Mouse (Mus musculus) kidney, embryonic 15.5 days (tissue): ENCODE data around the gene Mospd3. TPM values are rescaled to one million over a fixed set of nuclear protein-coding genes. Genes with fewer than 3 reads are reported as not detected.

Experiments
- ATAC-seq: fragments of 200-750 bp; cut with Nextera tagmentation; replicated peaks from 2 replicates; pipeline ENCODE4 v1.8.0; 2017; ENCODE audit warnings: moderate TSS enrichment; ENCODE audit not compliant: low FRiP score
- H3K27ac ChIP-seq: fragments of 300-500 bp; sonication (generic); 2 replicates; pipeline ENCODE4 v1.5.1; 2015; ENCODE audit warnings: mild to moderate bottlenecking, inconsistent platforms
- H3K27me3 ChIP-seq: fragments of 300-500 bp; sonication (generic); 2 replicates; pipeline ENCODE4 v1.6.1; 2015; ENCODE audit warnings: inconsistent platforms
- H3K36me3 ChIP-seq: fragments of 300-500 bp; sonication (generic); 2 replicates; pipeline ENCODE4 v1.6.1; 2015; ENCODE audit warnings: inconsistent platforms
- H3K4me1 ChIP-seq: fragments of 300-500 bp; sonication (generic); 2 replicates; pipeline ENCODE4 v1.6.1; 2015; ENCODE audit warnings: inconsistent platforms
- H3K4me2 ChIP-seq: fragments of 300-500 bp; sonication (generic); 2 replicates; pipeline ENCODE4 v1.6.1; 2015; ENCODE audit warnings: moderate library complexity, mild to moderate bottlenecking, inconsistent platforms
- H3K4me3 ChIP-seq: fragments of 300-500 bp; sonication (generic); replicated peaks from 2 replicates; pipeline ENCODE4 v1.5.1; 2015; ENCODE audit warnings: mild to moderate bottlenecking, inconsistent platforms
- H3K9ac ChIP-seq: fragments of 300-500 bp; sonication (generic); 2 replicates; pipeline ENCODE4 v1.6.1; 2015; ENCODE audit warnings: mild to moderate bottlenecking, inconsistent platforms
- H3K9me3 ChIP-seq: fragments of 300-500 bp; sonication (generic); replicated peaks from 2 replicates; pipeline ENCODE4 v1.6.1; 2016; ENCODE audit warnings: inconsistent platforms
- WGBS: fragments of 180-500 bp; shearing (Covaris S2); methylation state at CpG from one replicate; pipeline ENCODE4 v1.1.7; 2015; ENCODE audit warnings: mixed read lengths; 5-methylcytosine and 5-hydroxymethylcytosine counted together
- polyA plus RNA-seq: library from polyadenylated mRNA; unstranded; fragments of >200 nt; fragmentation: Nextera tagmentation; extraction: Ambion mirVana; gene quantifications from 2 replicates; pipeline ENCODE4 v1.2.1, GENCODE M21; 2015

Mospd3 gene
- polyA plus RNA-seq, 1 experiment from 2014 or later, result 30.2 TPM

DNA sequence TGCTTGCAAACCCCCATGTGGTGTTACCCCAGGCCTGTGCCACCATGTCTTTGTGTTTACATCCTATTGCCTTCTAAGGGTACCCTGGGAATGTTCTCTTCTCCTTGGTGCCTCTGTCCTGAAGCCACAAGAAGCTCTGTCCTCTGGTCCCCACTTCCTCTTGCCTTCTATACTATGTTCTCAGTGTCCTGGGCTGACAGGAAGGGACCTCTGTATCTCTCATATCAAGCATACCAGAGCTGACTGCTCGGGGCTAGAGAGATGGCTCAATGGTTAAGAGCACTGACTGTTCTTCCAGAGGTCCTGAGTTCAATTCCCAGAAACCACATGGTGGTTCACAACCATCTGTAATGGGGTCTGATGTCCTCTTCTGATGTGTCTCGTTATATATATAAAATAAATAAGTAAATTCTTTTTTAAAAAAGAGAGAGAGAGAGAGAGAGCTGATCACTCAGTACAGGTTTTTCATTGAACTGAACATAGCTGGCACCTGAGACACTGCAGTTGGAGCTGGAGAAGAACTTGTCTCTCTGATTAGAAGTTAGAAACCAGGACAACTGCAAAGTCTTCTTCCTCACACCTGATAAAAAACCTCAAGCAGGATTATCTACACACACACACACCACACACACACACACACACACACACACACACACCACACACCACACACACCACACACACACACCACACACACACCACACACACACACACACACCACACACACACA lies 2.6 kb downstream of the Mospd3 start:
- Histone ChIP-seq H3K27me3 (no peaks in the 10 kb centered on the region), H3K4me1 (peaks cover 33% of the 10 kb centered on the region), H3K9ac (no peak overlapping the region), H3K36me3 (peaks cover 11% of the 10 kb centered on the region), H3K4me3 (no peak overlapping the region), H3K9me3 (no peaks in the 10 kb centered on the region), H3K4me2 (no peak overlapping the region), H3K27ac (no peak overlapping the region)
- ATAC-seq, result no peak
- WGBS, result 81% methylated on average over 2 of the region's 2 CpGs

DNA sequence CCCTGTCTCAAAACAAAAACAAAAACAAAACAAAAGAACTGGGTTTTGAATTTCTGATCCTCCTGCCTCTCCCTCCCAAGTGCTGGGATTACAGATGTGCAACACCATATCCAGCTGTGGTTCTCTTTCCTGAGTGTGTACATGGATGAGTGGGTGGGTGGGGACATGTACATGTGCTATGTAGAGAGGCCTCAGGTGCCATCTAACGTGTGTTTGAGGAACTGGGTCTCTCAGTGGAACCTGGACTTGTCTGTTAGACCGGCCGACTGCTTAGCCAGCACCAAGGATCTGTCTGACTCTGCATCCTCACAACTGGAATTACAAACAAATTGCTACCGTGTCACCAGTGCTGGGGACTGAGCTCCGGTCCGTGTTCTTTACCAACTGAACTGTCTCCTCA lies 3.2 kb downstream of the Mospd3 start:
- WGBS, result 93% methylated on average over 6 of the region's 6 CpGs
- peaks cover 27% of the 10 kb centered on the region for H3K4me1 ChIP-seq
- no peak overlapping the region for H3K27ac ChIP-seq

DNA sequence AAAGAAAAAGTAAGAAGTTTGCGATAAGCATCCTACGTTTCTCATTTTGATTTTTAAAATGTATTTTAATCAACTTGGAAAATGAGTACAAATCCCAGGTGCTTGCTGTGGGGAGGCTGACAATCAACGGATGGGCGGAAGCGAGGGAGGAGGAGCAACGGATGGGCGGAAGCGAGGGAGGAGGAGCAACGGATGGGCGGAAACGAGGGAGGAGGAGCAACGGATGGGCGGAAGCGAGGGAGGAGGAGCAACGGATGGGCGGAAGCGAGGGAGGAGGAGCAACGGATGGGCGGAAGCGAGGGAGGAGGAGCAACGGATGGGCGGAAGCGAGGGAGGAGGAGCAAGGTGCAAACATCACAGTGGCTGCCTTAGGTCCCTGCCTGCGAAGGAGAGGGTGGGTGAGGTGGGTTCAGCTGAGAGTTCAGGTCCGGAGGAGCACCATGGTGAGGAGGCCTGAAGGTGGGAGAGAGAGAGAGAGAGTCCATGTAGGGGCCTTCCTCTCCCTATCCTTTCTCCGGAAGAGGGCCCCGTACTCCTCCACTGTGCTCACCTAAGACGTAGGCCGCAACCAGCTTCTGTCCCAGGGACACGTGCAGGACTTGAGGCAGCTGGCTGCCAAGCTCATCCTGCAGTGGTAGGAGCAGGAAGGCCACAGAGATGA lies 4.1 kb downstream of the Mospd3 start:
- H3K4me2 ChIP-seq, result peak overlapping the region; percentile 48
- no peaks in the 10 kb centered on the region for H3K9me3 ChIP-seq
- WGBS, result 36% methylated on average over 26 of the region's 30 CpGs
- H3K27me3 ChIP-seq, result no peaks in the 10 kb centered on the region
- H3K4me1 ChIP-seq, result peaks cover 21% of the 10 kb centered on the region
- no peak for ATAC-seq
- peak overlapping the region; percentile 39; the same call in 1 of the 2 replicates for H3K27ac ChIP-seq
- H3K4me3 ChIP-seq, result peak overlapping the region; percentile 22; the same call in 1 of the 2 replicates
- H3K9ac ChIP-seq, result no peak overlapping the region
- H3K36me3 ChIP-seq, result peaks cover 11% of the 10 kb centered on the region

More for the DNA sequence above, 3.2 kb downstream of the Mospd3 start:
- H3K36me3 ChIP-seq, result peaks cover 11% of the 10 kb centered on the region
- H3K9me3 ChIP-seq, result no peaks in the 10 kb centered on the region
- H3K4me2 ChIP-seq, result no peak overlapping the region
- H3K27me3 ChIP-seq, result no peaks in the 10 kb centered on the region
- ATAC-seq, result no peak
- H3K9ac ChIP-seq, result no peak overlapping the region
- no peak overlapping the region for H3K4me3 ChIP-seq

DNA sequence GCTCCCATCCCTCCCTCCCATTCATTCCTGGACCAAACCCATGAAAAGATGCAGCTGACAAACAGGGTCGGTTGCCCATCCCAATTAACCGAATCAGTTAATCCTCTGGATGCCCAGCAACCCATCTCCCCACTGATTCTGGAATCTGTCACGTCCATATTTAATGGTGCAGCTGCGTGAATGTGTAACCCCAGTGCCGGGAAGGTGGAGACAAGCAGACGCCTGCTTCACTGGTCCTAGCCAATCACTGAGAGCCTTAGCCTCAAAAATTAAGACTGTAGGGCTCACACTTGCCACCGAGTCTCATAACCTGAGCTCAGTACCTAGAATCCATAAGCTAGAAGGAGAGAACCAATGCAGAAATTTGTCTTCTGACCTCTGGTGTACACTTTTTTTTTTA lies 4.9 kb downstream of the Mospd3 start:
- no peak overlapping the region for H3K4me3 ChIP-seq
- H3K27me3 ChIP-seq, result no peaks in the 10 kb centered on the region
- 84% methylated on average over 7 of the region's 7 CpGs for WGBS
- peaks cover 11% of the 10 kb centered on the region for H3K36me3 ChIP-seq
- peaks cover 19% of the 10 kb centered on the region for H3K4me1 ChIP-seq
- no peak for ATAC-seq
- H3K9ac ChIP-seq, result no peak overlapping the region
- no peak overlapping the region for H3K4me2 ChIP-seq
- no peaks in the 10 kb centered on the region for H3K9me3 ChIP-seq
- no peak overlapping the region for H3K27ac ChIP-seq

DNA sequence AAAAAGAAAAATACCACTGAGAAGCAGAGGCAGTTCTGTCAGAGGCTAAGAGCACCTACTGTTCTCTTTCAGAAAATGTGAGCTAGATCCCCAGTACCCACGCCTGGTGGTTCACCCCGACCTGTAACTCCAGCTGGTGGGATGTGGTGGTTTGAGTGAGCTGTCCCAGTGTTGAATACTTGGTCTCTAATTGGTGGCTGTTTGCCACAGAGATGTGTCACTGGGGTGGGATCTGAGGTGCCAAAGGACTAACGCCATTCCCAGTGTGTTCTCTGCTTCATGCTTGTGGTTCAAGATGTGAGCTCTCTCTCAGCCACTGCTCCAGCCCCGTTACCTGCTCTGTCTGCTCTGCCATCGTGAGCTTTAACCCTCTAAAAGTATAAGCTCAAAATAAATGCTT lies 10.4 kb downstream of the Mospd3 start:
- Histone ChIP-seq H3K27me3 (no peaks in the 10 kb centered on the region), H3K4me2 (no peak overlapping the region), H3K27ac (no peak overlapping the region), H3K36me3 (no peaks in the 10 kb centered on the region), H3K4me3 (no peak overlapping the region), H3K4me1 (no peaks in the 10 kb centered on the region), H3K9ac (no peak overlapping the region), H3K9me3 (no peaks in the 10 kb centered on the region)
- ATAC-seq, result no peak
- WGBS, result 77% methylated on average over 5 of the region's 5 CpGs

DNA sequence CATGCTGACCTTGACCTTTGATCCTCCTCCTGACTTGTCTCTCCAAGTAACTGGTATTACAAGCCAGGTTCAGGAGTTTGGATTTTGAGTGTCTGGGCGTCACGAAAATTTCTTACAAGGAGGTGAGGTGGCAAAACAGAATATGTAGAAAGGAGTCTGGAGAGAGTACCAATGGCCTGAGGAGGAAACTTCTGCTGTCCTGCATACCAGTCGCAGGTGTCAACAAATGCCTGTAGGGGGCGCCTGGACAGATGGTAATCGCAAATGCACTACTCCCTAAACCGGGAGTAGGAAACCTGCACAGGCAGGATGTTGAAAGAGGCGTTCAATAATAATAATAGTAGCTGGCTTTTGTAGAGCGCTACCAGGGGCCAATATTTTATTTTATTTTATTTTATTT lies 15.9 kb downstream of the Mospd3 start:
- no peaks in the 10 kb centered on the region for H3K9me3 ChIP-seq
- 36% methylated on average over 8 of the region's 8 CpGs for WGBS

DNA sequence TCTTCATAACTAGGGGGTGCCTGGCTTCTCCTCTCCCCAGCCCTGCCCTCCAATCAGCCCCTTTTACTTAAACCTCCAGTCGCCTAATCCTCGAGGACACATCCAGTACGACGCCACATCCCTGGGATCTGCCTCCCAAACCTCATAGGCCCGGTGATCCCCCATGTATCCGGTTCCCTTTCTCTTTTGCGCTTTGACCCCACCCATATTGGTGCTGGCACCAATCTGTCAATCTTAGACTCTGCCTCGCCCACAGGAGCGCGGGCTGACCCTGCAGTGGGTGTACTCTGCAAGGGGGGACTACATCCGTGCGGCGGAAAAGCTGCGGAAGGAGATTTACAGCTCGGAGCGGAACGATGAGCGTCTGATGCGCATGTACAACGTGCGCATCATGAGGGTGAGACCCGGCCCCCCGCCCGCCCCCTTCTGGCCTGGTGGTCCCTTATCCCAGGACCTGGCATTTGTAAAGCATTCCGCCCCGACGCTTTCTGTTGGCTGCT lies 17.1 kb downstream of the Mospd3 start:
- H3K4me2 ChIP-seq, result peak overlapping the region; percentile 63
- H3K9me3 ChIP-seq, result no peaks in the 10 kb centered on the region
- H3K36me3 ChIP-seq, result no peaks in the 10 kb centered on the region
- H3K27ac ChIP-seq, result no peak overlapping the region
- 0 out of 2 replicates have a peak, but pooled peaks have one; percentile 32 for ATAC-seq
- H3K4me1 ChIP-seq, result peaks cover 17% of the 10 kb centered on the region
- H3K9ac ChIP-seq, result peak overlapping the region; percentile 22; the same call in 1 of the 2 replicates
- 14% methylated on average over 27 of the region's 27 CpGs for WGBS
- H3K27me3 ChIP-seq, result peaks cover 30% of the 10 kb centered on the region
- peak overlapping the region; percentile 40 for H3K4me3 ChIP-seq

More for the DNA sequence above, 15.9 kb downstream of the Mospd3 start:
- peaks cover 17% of the 10 kb centered on the region for H3K4me1 ChIP-seq
- no peak overlapping the region for H3K4me3 ChIP-seq
- peaks cover 30% of the 10 kb centered on the region for H3K27me3 ChIP-seq
- H3K4me2 ChIP-seq, result no peak overlapping the region
- H3K27ac ChIP-seq, result no peak overlapping the region
- no peak overlapping the region for H3K9ac ChIP-seq
- ATAC-seq, result no peak
- no peaks in the 10 kb centered on the region for H3K36me3 ChIP-seq

DNA sequence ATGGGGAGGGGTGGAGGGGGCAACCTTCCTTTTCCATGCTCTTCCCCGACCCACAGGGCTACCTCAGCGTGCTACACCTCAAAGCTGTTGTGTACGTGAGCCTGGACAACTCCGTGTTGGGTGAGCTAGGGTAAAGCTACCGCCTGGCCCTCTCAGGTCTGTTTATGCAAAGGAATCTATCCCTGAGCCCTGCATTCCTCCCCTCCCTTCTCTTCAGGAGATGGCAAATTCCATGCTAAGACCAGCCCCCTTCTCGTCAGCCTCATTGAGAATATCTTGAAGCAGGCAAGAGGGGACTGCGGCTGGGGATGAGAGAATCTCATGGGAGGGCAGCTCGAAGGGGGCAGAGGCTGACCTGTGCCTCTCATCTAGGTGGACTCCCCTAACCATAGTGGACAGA lies 18.2 kb downstream of the Mospd3 start:
- 49% methylated on average over 8 of the region's 8 CpGs for WGBS
- H3K9ac ChIP-seq, result no peak overlapping the region
- H3K4me2 ChIP-seq, result no peak overlapping the region
- no peak overlapping the region for H3K27ac ChIP-seq
- peaks cover 30% of the 10 kb centered on the region for H3K27me3 ChIP-seq
- no peaks in the 10 kb centered on the region for H3K9me3 ChIP-seq
- H3K4me1 ChIP-seq, result peaks cover 17% of the 10 kb centered on the region
- H3K4me3 ChIP-seq, result no peak overlapping the region
- no peaks in the 10 kb centered on the region for H3K36me3 ChIP-seq
- ATAC-seq, result no peak

DNA sequence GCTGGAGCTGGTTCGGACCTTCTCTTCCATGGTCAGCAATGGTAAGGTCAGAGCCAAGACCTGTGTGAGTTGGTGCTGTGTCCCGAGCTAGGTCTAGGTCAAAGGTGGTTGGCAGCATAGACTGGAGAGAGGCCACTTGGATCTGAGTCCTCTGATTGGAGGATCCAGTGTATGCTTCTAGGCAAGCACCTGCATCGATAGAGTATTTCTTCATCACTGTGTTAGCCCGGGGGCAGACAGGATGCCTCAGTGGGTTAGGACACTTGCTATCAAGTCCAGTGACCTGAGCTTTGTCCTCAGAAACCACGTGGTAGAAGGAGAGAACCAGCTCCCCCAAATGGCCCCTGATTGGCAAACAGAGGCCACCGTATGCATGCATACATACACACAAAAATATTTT lies 20.6 kb downstream of the Mospd3 start:
- Histone ChIP-seq H3K27ac (no peak overlapping the region), H3K4me1 (peaks cover 17% of the 10 kb centered on the region), H3K36me3 (no peaks in the 10 kb centered on the region), H3K4me2 (no peak overlapping the region), H3K4me3 (no peak overlapping the region), H3K27me3 (peaks cover 34% of the 10 kb centered on the region), H3K9ac (no peak overlapping the region), H3K9me3 (no peaks in the 10 kb centered on the region)
- ATAC-seq, result no peak
- 78% methylated on average over 6 of the region's 6 CpGs for WGBS

DNA sequence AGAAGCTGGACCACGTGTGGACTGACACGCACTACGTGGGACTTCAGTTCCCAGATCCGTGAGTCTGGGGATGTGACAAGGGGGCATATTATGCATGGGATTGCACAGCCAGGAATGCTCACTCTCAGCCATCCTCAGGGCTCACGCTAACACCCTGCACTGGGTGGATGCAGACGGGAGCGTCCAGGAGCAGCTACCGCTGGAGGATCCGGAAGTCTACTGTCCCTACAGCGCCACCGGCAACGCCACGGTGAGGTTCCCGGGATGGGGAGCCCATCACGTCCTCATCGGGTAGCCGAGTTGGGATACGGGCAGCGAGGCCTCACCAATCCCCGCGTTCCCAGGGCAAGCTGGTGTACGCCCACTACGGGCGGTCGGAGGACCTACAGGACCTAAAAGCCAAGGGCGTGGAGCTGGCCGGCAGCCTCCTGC lies 26.4 kb downstream of the Mospd3 start:
- H3K4me2 ChIP-seq, result peak overlapping the region; percentile 66
- H3K27me3 ChIP-seq, result peaks cover 15% of the 10 kb centered on the region; the same call in 1 of the 2 replicates
- 8% methylated on average over 27 of the region's 27 CpGs for WGBS
- H3K4me3 ChIP-seq, result peak overlapping the region; percentile 35
- no peaks in the 10 kb centered on the region for H3K9me3 ChIP-seq
- ATAC-seq, result no peak
- H3K27ac ChIP-seq, result no peak overlapping the region
- no peaks in the 10 kb centered on the region for H3K36me3 ChIP-seq
- H3K4me1 ChIP-seq, result peaks cover 8% of the 10 kb centered on the region
- H3K9ac ChIP-seq, result peak overlapping the region; percentile 14; the same call in 1 of the 2 replicates

DNA sequence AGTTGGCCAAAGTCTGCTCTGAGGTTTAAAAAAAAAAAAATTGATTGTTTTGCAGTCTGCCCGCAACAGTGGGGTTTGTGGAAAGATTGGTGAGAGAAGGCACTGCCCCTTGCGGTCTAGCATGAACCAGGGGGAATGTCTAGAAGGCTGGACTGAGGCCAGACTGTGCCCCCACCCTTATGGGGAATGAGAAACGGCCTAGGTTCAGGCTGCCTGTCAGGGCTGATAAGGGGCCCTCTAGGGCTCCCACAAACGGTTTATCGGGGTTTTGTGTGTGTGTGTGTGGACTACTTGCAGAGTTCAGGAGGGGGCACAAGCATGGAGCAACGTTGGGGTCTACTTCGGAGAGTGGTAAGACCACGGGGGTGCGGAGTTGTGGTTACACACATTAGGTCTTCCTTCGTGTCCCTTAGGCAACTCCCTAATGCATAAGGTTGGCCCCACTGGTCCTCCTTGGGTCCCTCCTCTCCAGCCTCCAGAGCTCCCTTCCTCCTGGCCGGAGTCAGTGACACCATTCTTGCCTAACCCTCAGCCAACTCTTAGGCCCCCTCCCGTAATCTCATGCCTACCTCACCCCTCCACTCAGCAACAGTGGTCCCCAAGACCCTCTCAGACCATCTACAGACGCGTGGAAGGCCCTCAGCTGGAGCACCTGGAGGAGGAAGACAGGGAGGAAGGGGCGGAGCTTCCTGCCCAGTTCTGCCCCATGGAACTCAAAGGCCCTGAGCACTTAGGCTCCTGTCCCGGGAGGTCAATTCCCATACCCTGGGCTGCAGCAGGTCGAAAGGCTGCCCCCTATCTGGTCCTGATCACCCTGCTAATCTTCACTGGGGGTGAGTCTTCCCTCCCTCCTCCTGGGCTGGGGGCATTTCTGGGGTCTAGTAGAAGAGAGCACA lies 29.9 kb downstream of the Mospd3 start:
- peaks cover 8% of the 10 kb centered on the region for H3K4me1 ChIP-seq
- 78% methylated on average over 17 of the region's 17 CpGs for WGBS
- no peak overlapping the region for H3K4me3 ChIP-seq
- no peak overlapping the region for H3K9ac ChIP-seq
- no peak overlapping the region for H3K4me2 ChIP-seq
- no peaks in the 10 kb centered on the region for H3K36me3 ChIP-seq
- H3K27ac ChIP-seq, result no peak overlapping the region
- H3K9me3 ChIP-seq, result no peaks in the 10 kb centered on the region
- H3K27me3 ChIP-seq, result peaks cover 10% of the 10 kb centered on the region; the same call in 1 of the 2 replicates
- ATAC-seq, result peak; percentile 67; the same call in 1 of the 2 replicates
